Mouse (Mus musculus) left cerebral cortex, adult 9 months (tissue): ENCODE results near the gene Abhd17c.
"Not testable (repeated sequence)": the region's sequence is repeated elsewhere in the genome, so short reads cannot be mapped to it uniquely, and the experiment has no call there.

Source experiments
- DNase-seq, 2 experiments: peaks; one replicate each; pipeline ENCODE4 v3.0.0; 2022; ENCODE audit warnings: low spot score in 2 of 2

Gene Abhd17c

GRCm38 (mm10) chr7:84152821-84153220 lies 1.1 kb upstream of the Abhd17c start:
- DNase-seq = no peak

GRCm38 (mm10) chr7:84152374-84152773 lies 681 bp upstream of the Abhd17c start:
- no peak for DNase-seq

- DNase-seq = peak; percentile 76 to 91
Observed at GRCm38 (mm10) chr7:84151960-84152334, 254 bp upstream of the Abhd17c start.

- no peak for DNase-seq
Observed at GRCm38 (mm10) chr7:84150361-84151000, 1.2 kb downstream of the Abhd17c start.

- no peak for DNase-seq
Observed at GRCm38 (mm10) chr7:84149821-84150220, 1.9 kb downstream of the Abhd17c start.

GRCm38 (mm10) chr7:84148896-84149295 lies 2.8 kb downstream of the Abhd17c start:
- DNase-seq = no peak

- no peak for DNase-seq
Observed at GRCm38 (mm10) chr7:84147746-84148145, 3.9 kb downstream of the Abhd17c start.

- no peak for DNase-seq
Observed at GRCm38 (mm10) chr7:84145633-84146032, 6.1 kb downstream of the Abhd17c start.

- no peak for DNase-seq
Observed at GRCm38 (mm10) chr7:84142736-84143473, 8.8 kb downstream of the Abhd17c start.

GRCm38 (mm10) chr7:84142196-84142595 lies 9.5 kb downstream of the Abhd17c start:
- no peak for DNase-seq

GRCm38 (mm10) chr7:84139566-84139965 lies 12.1 kb downstream of the Abhd17c start:
- no peak for DNase-seq

GRCm38 (mm10) chr7:84138731-84139130 lies 13.0 kb downstream of the Abhd17c start:
- DNase-seq = no peak

- DNase-seq = peak in 1 of 2 experiments; percentile 52
Observed at GRCm38 (mm10) chr7:84137779-84138178, 13.9 kb downstream of the Abhd17c start.

- no peak for DNase-seq
Observed at GRCm38 (mm10) chr7:84135799-84136700, 15.6 kb downstream of the Abhd17c start.

- no peak for DNase-seq
Observed at GRCm38 (mm10) chr7:84132704-84133103, 19.0 kb downstream of the Abhd17c start.

- no peak for DNase-seq
Observed at GRCm38 (mm10) chr7:84131736-84132135, 20.0 kb downstream of the Abhd17c start.

- DNase-seq = peak in 1 of 2 experiments; percentile 19
Observed at GRCm38 (mm10) chr7:84128661-84129060, 23.0 kb downstream of the Abhd17c start.

- DNase-seq = no peak
Observed at GRCm38 (mm10) chr7:84125730-84126129, 26.0 kb downstream of the Abhd17c start.

GRCm38 (mm10) chr7:84123651-84124050 lies 28.0 kb downstream of the Abhd17c start:
- not testable (repeated sequence) for DNase-seq

GRCm38 (mm10) chr7:84121778-84122177 lies 29.9 kb downstream of the Abhd17c start:
- DNase-seq = no peak

GRCm38 (mm10) chr7:84120142-84120760 lies 31.4 kb downstream of the Abhd17c start:
- DNase-seq = no peak
